Mouse (Mus musculus): ENCODE data around the gene Ephb1.

DNA sequence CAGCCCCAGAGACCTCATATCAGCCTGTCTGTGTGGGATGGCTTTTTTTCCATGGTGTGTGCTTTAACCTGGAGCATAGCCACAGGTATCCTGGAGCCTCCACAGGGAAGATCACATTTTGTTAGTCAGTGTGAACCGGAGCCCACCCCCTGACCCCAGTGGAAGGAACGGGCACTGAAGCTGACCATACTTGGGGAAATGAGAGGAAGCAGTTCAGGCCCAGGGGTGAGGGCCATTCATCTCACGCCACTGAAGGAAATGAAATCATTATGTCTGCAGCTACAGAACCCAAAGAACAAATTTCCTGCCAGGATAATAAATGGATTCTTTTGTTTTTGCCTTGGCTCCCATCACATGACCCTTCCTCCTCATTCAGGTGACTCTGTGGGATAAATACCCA lies 44.1 kb downstream of the Ephb1 start:
- no peak for TF ChIP-seq CTCF (IDR thresholded peaks at IDR 0.05; ENCODE audit: control insufficient read depth, insufficient read depth, insufficient replicate concordance, low read depth, low read length)
- no peak for TF ChIP-seq POLR2A (IDR thresholded peaks at IDR 0.05; ENCODE audit: control insufficient read depth, low read depth, low read length)
